Mouse (Mus musculus) E14TG2a.4 (cell line): ENCODE measurements around the gene Prss36.

ENCODE experiments used
- CTCF ChIP-seq: conservative IDR thresholded peaks from 2 replicates; pipeline ENCODE4 v1.5.1; 2014; ENCODE audit warnings: low read length
- NANOG ChIP-seq: IDR thresholded peaks from 2 replicates; pipeline ENCODE4 v1.6.1; 2014; ENCODE audit warnings: borderline replicate concordance, low read length, mixed read lengths
- POU5F1 ChIP-seq: IDR thresholded peaks from 2 replicates; pipeline ENCODE4 v1.6.1; 2014; ENCODE audit warnings: low read length, borderline replicate concordance

- TF ChIP-seq NANOG (no peak), POU5F1 (no peak), CTCF (no peak)
These were observed 10.2 kb downstream of the Prss36 start for GRCm38 (mm10) chr7:127936216-127936884.
